Mouse (Mus musculus): ENCODE measurements around the gene Man2a1. TPM values are rescaled to one million over a fixed set of nuclear protein-coding genes. Genes with fewer than 3 reads are reported as not detected.

Man2a1 gene
- polyA plus RNA-seq, 1 experiment from 2014 or later = 1.6 TPM

- Histone ChIP-seq H3K4me3 (ENCODE audit: low read depth, low read length) (no peak overlapping the region), H3K9ac (ENCODE audit: low read length) (no peak overlapping the region), H3K27me3 (replicated peaks; ENCODE audit: control insufficient read depth, insufficient read depth, low read length) (no peaks in the 10 kb centered on the region), H3K27ac (ENCODE audit: low read depth, low read length) (no peak overlapping the region), H3K4me1 (ENCODE audit: control insufficient read depth, insufficient read depth, low read length) (no peaks in the 10 kb centered on the region), H3K4me2 (ENCODE audit: low read length) (no peak overlapping the region), H3K9me3 (replicated peaks; ENCODE audit: control insufficient read depth, low read length) (0 out of 2 replicates have a peak, but pooled peaks cover 2% of the 10 kb centered on the region), H3K36me3 (ENCODE audit: control insufficient read depth, insufficient read depth, low read length) (no peaks in the 10 kb centered on the region)
- DNase-seq (ENCODE audit: low spot score) = no peak
- ATAC-seq = no peak
- 92% methylated on average over 13 of the region's 13 CpGs for WGBS
Observed at GRCm38 (mm10) chr17:64743606-64744300, 143.2 kb downstream of the Man2a1 start.

DNA sequence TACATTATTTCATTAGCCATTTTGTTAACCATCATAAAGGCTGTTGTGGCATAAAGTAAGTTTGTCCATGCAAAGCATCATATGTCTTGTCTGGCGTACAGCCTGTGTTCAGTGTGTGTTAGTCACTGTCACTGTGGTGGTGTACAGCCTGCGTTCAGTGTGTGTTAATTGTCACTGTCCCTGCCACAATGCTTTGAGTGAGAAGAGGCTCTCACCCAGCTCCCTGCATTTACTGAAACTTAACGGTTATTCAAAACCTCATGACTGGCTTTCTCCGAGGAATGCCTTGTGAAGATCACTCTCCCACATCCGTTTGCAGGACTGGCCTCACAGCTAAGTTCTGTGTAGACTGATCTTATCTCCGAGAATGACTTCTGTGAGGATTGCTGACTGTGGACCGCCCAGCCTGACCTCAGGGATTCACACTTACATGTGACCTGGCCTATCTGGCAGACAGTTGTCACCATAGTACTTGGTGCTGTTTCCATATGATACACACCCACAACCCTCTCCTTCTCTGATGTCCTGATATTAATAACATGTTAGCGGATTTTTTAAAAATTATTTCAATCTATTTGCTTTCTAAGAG lies 146.2 kb downstream of the Man2a1 start:
- no peaks in the 10 kb centered on the region for H3K36me3 ChIP-seq (ENCODE audit: control insufficient read depth, insufficient read depth, low read length)
- H3K4me1 ChIP-seq (ENCODE audit: control insufficient read depth, insufficient read depth, low read length) = no peaks in the 10 kb centered on the region
- H3K27me3 ChIP-seq (replicated peaks; ENCODE audit: control insufficient read depth, insufficient read depth, low read length) = no peaks in the 10 kb centered on the region
- H3K4me2 ChIP-seq (ENCODE audit: low read length) = no peak overlapping the region
- no peak for DNase-seq (ENCODE audit: low spot score)
- H3K9me3 ChIP-seq (replicated peaks; ENCODE audit: control insufficient read depth, low read length) = 0 out of 2 replicates have a peak, but pooled peaks cover 2% of the 10 kb centered on the region
- 89% methylated on average over 8 of the region's 8 CpGs for WGBS
- no peak overlapping the region for H3K4me3 ChIP-seq (ENCODE audit: low read depth, low read length)
- H3K9ac ChIP-seq (ENCODE audit: low read length) = no peak overlapping the region
- no peak overlapping the region for H3K27ac ChIP-seq (ENCODE audit: low read depth, low read length)
- ATAC-seq = no peak

DNA sequence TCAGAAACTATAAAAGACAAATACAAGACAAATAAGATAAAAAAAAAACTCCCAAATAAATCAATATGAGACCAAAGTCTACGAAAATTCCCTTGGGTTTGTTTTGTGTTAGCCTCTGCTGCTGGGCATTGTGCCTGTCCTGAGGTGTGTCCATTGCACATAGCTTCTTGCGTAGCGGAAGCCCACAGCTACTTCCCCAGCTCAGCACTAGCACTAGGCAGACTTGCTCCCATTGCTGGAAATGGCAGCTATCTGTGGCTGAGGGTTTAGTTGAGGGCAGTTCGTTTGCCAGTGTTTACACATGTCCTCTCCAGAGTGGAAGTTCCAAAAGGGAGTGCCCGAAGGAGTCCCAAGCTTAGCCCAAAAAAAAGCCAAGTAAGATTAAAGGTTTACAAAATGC lies 146.9 kb downstream of the Man2a1 start:
- ATAC-seq (no peak), DNase-seq (ENCODE audit: low spot score) (no peak)
- Histone ChIP-seq H3K27ac (ENCODE audit: low read depth, low read length) (no peak overlapping the region), H3K4me1 (ENCODE audit: control insufficient read depth, insufficient read depth, low read length) (no peaks in the 10 kb centered on the region), H3K4me2 (ENCODE audit: low read length) (no peak overlapping the region), H3K4me3 (ENCODE audit: low read depth, low read length) (no peak overlapping the region), H3K27me3 (replicated peaks; ENCODE audit: control insufficient read depth, insufficient read depth, low read length) (no peaks in the 10 kb centered on the region), H3K36me3 (ENCODE audit: control insufficient read depth, insufficient read depth, low read length) (no peaks in the 10 kb centered on the region), H3K9me3 (replicated peaks; ENCODE audit: control insufficient read depth, low read length) (0 out of 2 replicates have a peak, but pooled peaks cover 2% of the 10 kb centered on the region), H3K9ac (ENCODE audit: low read length) (no peak overlapping the region)
- 90% methylated on average over 5 of the region's 5 CpGs for WGBS

- Histone ChIP-seq H3K36me3 (ENCODE audit: control insufficient read depth, insufficient read depth, low read length) (no peaks in the 10 kb centered on the region), H3K4me2 (ENCODE audit: low read length) (no peak overlapping the region), H3K27me3 (replicated peaks; ENCODE audit: control insufficient read depth, insufficient read depth, low read length) (no peaks in the 10 kb centered on the region), H3K9ac (ENCODE audit: low read length) (no peak overlapping the region), H3K4me3 (ENCODE audit: low read depth, low read length) (no peak overlapping the region), H3K4me1 (ENCODE audit: control insufficient read depth, insufficient read depth, low read length) (no peaks in the 10 kb centered on the region), H3K27ac (ENCODE audit: low read depth, low read length) (no peak overlapping the region), H3K9me3 (replicated peaks; ENCODE audit: control insufficient read depth, low read length) (0 out of 2 replicates have a peak, but pooled peaks cover 2% of the 10 kb centered on the region)
- no peak for DNase-seq (ENCODE audit: low spot score)
- no peak for ATAC-seq
- 84% methylated on average over 2 of the region's 2 CpGs for WGBS
Observed at GRCm38 (mm10) chr17:64748131-64748530, 147.6 kb downstream of the Man2a1 start.

DNA sequence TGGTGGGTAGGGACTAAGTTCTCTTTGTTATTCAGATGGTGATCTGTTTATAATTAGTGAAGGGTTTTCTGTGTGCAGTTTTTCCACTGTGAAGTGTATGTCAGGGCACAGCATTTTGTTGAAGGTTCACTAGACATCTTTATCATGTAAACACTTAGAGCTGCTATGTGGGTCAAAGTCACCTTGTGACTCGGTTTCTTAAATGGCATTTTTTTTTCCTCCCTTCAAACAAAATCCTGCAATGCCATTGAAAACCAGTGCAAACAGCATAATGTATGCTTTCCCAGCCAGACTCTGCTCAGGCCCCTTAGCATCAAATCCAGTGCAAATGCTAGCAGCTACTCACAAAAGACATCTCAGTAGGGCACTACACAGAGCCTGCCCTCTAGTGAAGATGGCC lies 148.6 kb downstream of the Man2a1 start:
- DNase-seq (ENCODE audit: low spot score) (no peak), ATAC-seq (no peak)
- Histone ChIP-seq H3K27ac (ENCODE audit: low read depth, low read length) (no peak overlapping the region), H3K36me3 (ENCODE audit: control insufficient read depth, insufficient read depth, low read length) (no peaks in the 10 kb centered on the region), H3K9me3 (replicated peaks; ENCODE audit: control insufficient read depth, low read length) (0 out of 2 replicates have a peak, but pooled peaks cover 2% of the 10 kb centered on the region), H3K4me1 (ENCODE audit: control insufficient read depth, insufficient read depth, low read length) (no peaks in the 10 kb centered on the region), H3K4me2 (ENCODE audit: low read length) (no peak overlapping the region), H3K27me3 (replicated peaks; ENCODE audit: control insufficient read depth, insufficient read depth, low read length) (no peaks in the 10 kb centered on the region), H3K9ac (ENCODE audit: low read length) (no peak overlapping the region), H3K4me3 (ENCODE audit: low read depth, low read length) (no peak overlapping the region)
- 67% methylated on average over 1 of the region's 1 CpGs for WGBS

- Histone ChIP-seq H3K4me3 (ENCODE audit: low read depth, low read length) (no peak overlapping the region), H3K27ac (ENCODE audit: low read depth, low read length) (no peak overlapping the region), H3K36me3 (ENCODE audit: control insufficient read depth, insufficient read depth, low read length) (no peaks in the 10 kb centered on the region), H3K4me1 (ENCODE audit: control insufficient read depth, insufficient read depth, low read length) (no peaks in the 10 kb centered on the region), H3K4me2 (ENCODE audit: low read length) (no peak overlapping the region), H3K9me3 (replicated peaks; ENCODE audit: control insufficient read depth, low read length) (no peaks in the 10 kb centered on the region), H3K9ac (ENCODE audit: low read length) (no peak overlapping the region), H3K27me3 (replicated peaks; ENCODE audit: control insufficient read depth, insufficient read depth, low read length) (no peaks in the 10 kb centered on the region)
- DNase-seq (ENCODE audit: low spot score) = no peak
- ATAC-seq = no peak
- 96% methylated on average over 5 of the region's 5 CpGs for WGBS
Observed at GRCm38 (mm10) chr17:64751249-64751648, 150.7 kb downstream of the Man2a1 start.

GRCm38 (mm10) chr17:64752126-64753019 lies 151.8 kb downstream of the Man2a1 start:
- Histone ChIP-seq H3K9ac (ENCODE audit: low read length) (no peak overlapping the region), H3K27me3 (replicated peaks; ENCODE audit: control insufficient read depth, insufficient read depth, low read length) (no peaks in the 10 kb centered on the region), H3K4me3 (ENCODE audit: low read depth, low read length) (no peak overlapping the region), H3K4me1 (ENCODE audit: control insufficient read depth, insufficient read depth, low read length) (no peaks in the 10 kb centered on the region), H3K4me2 (ENCODE audit: low read length) (no peak overlapping the region), H3K36me3 (ENCODE audit: control insufficient read depth, insufficient read depth, low read length) (no peaks in the 10 kb centered on the region), H3K27ac (ENCODE audit: low read depth, low read length) (no peak overlapping the region), H3K9me3 (replicated peaks; ENCODE audit: control insufficient read depth, low read length) (no peaks in the 10 kb centered on the region)
- DNase-seq (ENCODE audit: low spot score) = no peak
- no peak for ATAC-seq
- WGBS = 95% methylated on average over 13 of the region's 13 CpGs

- no peak overlapping the region for H3K27ac ChIP-seq (ENCODE audit: low read depth, low read length)
- 87% methylated on average over 6 of the region's 6 CpGs for WGBS
- no peaks in the 10 kb centered on the region for H3K27me3 ChIP-seq (replicated peaks; ENCODE audit: control insufficient read depth, insufficient read depth, low read length)
- H3K4me3 ChIP-seq (ENCODE audit: low read depth, low read length) = no peak overlapping the region
- no peaks in the 10 kb centered on the region for H3K36me3 ChIP-seq (ENCODE audit: control insufficient read depth, insufficient read depth, low read length)
- no peaks in the 10 kb centered on the region for H3K9me3 ChIP-seq (replicated peaks; ENCODE audit: control insufficient read depth, low read length)
- no peaks in the 10 kb centered on the region for H3K4me1 ChIP-seq (ENCODE audit: control insufficient read depth, insufficient read depth, low read length)
- no peak for ATAC-seq
- DNase-seq (ENCODE audit: low spot score) = no peak
- no peak overlapping the region for H3K9ac ChIP-seq (ENCODE audit: low read length)
- H3K4me2 ChIP-seq (ENCODE audit: low read length) = no peak overlapping the region
Observed at GRCm38 (mm10) chr17:64753507-64753906, 153.0 kb downstream of the Man2a1 start.
